Mouse (Mus musculus): Measurements from ENCODE around the gene Nbea.

- TF ChIP-seq CTCF (IDR thresholded peaks at IDR 0.05; ENCODE audit: low read depth) (no peak), EP300 (IDR thresholded peaks at IDR 0.05; ENCODE audit: low read depth) (no peak)
Observed at GRCm38 (mm10) chr3:55788214-55788586, 395.3 kb downstream of the Nbea start.

All from liver, embryonic 14.5 days (tissue).